ENCODE assay signal across 20 mouse cellular contexts in genomic region chr10:117816721-117817120, GRCm38 (mm10).
"Had no signal": no experiment of that assay in that cellular context is flagged by ENCODE, and none has a peak within 500 bp of the region (broad histone marks: within the 10 kb centered on the region; RNA-seq: fewer than 3 reads in every experiment).

No protein-coding gene starts in this region.

- H3K4me1 ChIP-seq: liver, embryonic 15.5 days; lung, embryonic 15.5 days; midbrain, embryonic 13.5 days; midbrain, embryonic 15.5 days; neural tube, embryonic 13.5 days; neural tube, embryonic 15.5 days had no signal

- H3K4me3 ChIP-seq: liver, embryonic 15.5 days; lung, embryonic 15.5 days; midbrain, embryonic 13.5 days; midbrain, embryonic 15.5 days; myocyte; neural tube, embryonic 13.5 days; neural tube, embryonic 15.5 days had no signal

- ATAC-seq: liver, postnatal 0 days; lung, postnatal 0 days; midbrain, embryonic 13.5 days; midbrain, embryonic 15.5 days had no signal

- H3K9me3 ChIP-seq: liver, embryonic 15.5 days; lung, embryonic 15.5 days; midbrain, embryonic 13.5 days; midbrain, embryonic 15.5 days; neural tube, embryonic 13.5 days; neural tube, embryonic 15.5 days had no signal

- H3K27me3 ChIP-seq: liver, embryonic 15.5 days; lung, embryonic 15.5 days; midbrain, embryonic 13.5 days; midbrain, embryonic 15.5 days; neural tube, embryonic 13.5 days; neural tube, embryonic 15.5 days had no signal

- DNase-seq: liver, postnatal 0 days; lung, adult 2 months; lung, postnatal 14 days; lung, postnatal 36 days; retina, postnatal 1 day; right cerebral cortex, adult 18-20 months; right cerebral cortex, postnatal 25 days; right cerebral cortex, postnatal 4 days; spleen, adult 18-20 months; thymus, adult 18-20 months; thymus, postnatal 14 days; thymus, postnatal 36 days had no signal
